Mouse (Mus musculus) limb, embryonic 14.5 days (tissue): ENCODE measurements around the gene Isg20l2. TPM values are rescaled to one million over a fixed set of nuclear protein-coding genes. Genes with fewer than 3 reads are reported as not detected.
"Not testable (repeated sequence)": the region's sequence is repeated elsewhere in the genome, so short reads cannot be mapped to it uniquely, and the experiment has no call there.

ENCODE experiments used
- ATAC-seq: fragments of 200-750 bp; cut with Nextera tagmentation; 2 replicates; pipeline ENCODE4 v1.8.0; 2017; ENCODE audit warnings: low read depth, moderate number of reproducible peaks, moderate TSS enrichment; ENCODE audit not compliant: low FRiP score
- DNase-seq: peaks from one replicate; pipeline ENCODE4 v3.0.0-alpha.2; 2015; ENCODE audit warnings: low spot score
- H3K27ac ChIP-seq: fragments of 300-500 bp; sonication (generic); replicated peaks from 2 replicates; pipeline ENCODE4 v1.5.1; 2014; ENCODE audit warnings: low read depth, mild to moderate bottlenecking, low read length, moderate library complexity, mixed read lengths
- H3K27me3 ChIP-seq: fragments of 300-500 bp; sonication (generic); 2 replicates; pipeline ENCODE4 v1.6.1; 2014; ENCODE audit warnings: low read length, mixed read lengths; ENCODE audit not compliant: control insufficient read depth, insufficient read depth
- H3K36me3 ChIP-seq: fragments of 300-500 bp; sonication (generic); 2 replicates; pipeline ENCODE4 v1.6.1; 2014; ENCODE audit warnings: mild to moderate bottlenecking, low read length, moderate library complexity, mixed read lengths; ENCODE audit not compliant: control insufficient read depth, insufficient read depth
- H3K4me1 ChIP-seq: fragments of 300-500 bp; sonication (generic); 2 replicates; pipeline ENCODE4 v1.6.1; 2014; ENCODE audit warnings: antibody characterized with exemption, low read length, mixed read lengths; ENCODE audit not compliant: control insufficient read depth, insufficient read depth
- H3K4me2 ChIP-seq: fragments of 300-500 bp; sonication (generic); replicated peaks from 2 replicates; pipeline ENCODE4 v1.6.1; 2014; ENCODE audit warnings: low read depth, mild to moderate bottlenecking, low read length, moderate library complexity; ENCODE audit not compliant: severe bottlenecking
- H3K4me3 ChIP-seq: fragments of 300-500 bp; sonication (generic); replicated peaks from 2 replicates; pipeline ENCODE4 v1.5.1; 2014; ENCODE audit warnings: low read length
- H3K9ac ChIP-seq: fragments of 300-500 bp; sonication (generic); 2 replicates; pipeline ENCODE4 v1.6.1; 2014; ENCODE audit warnings: mild to moderate bottlenecking, low read depth, low read length, moderate library complexity; ENCODE audit not compliant: severe bottlenecking
- H3K9me3 ChIP-seq: fragments of 300-500 bp; sonication (generic); 2 replicates; pipeline ENCODE4 v1.6.1; 2016; ENCODE audit warnings: low read length; ENCODE audit not compliant: control insufficient read depth
- POLR2A ChIP-seq: fragments of 200-500 bp; IDR thresholded peaks from 2 replicates; pipeline ENCODE4 v1.8.0; 2012; ENCODE audit warnings: inconsistent platforms, mild to moderate bottlenecking, moderate library complexity, borderline replicate concordance; ENCODE audit not compliant: insufficient read depth, insufficient read length; ENCODE audit errors: extremely low read depth
- WGBS: fragments of 180-500 bp; shearing (Covaris S2); extraction: QIAGEN DNeasy Blood & Tissue Kit; methylation state at CpG from one replicate; pipeline ENCODE4 v1.1.7; 2014; 5-methylcytosine and 5-hydroxymethylcytosine counted together
- polyA plus RNA-seq, 2 experiments: library from polyadenylated mRNA; depleted of rRNA in 1 of 2; stranded (reverse) in 1 of 2; unstranded in 1 of 2; fragments of >200 nt; fragmentation: Nextera tagmentation in 1 of 2; extraction: Ambion mirVana in 1 of 2; gene quantifications; 2 replicates each; pipeline versions ENCODE4 v1.2.1 to v1.2.3; 2012 to 2014

The Isg20l2 gene
- polyA plus RNA-seq, 2 experiments: 26.7 to 39.7 TPM

- ATAC-seq (no peak), DNase-seq (no peak)
- Histone ChIP-seq H3K9ac (0 out of 2 replicates have a peak overlapping the region, but pooled peaks have one; percentile 53), H3K36me3 (peaks cover 3% of the 10 kb centered on the region; the same call in 1 of the 2 replicates), H3K4me2 (peak overlapping the region; percentile 50), H3K9me3 (0 out of 2 replicates have a peak, but pooled peaks cover 3% of the 10 kb centered on the region), H3K4me1 (peaks cover 12% of the 10 kb centered on the region), H3K27ac (no peak overlapping the region), H3K27me3 (no peaks in the 10 kb centered on the region), H3K4me3 (peak overlapping the region; percentile 97)
- TF ChIP-seq POLR2A: no peak
- WGBS: 84% methylated on average over 6 of the region's 6 CpGs
These were observed 43.7 kb upstream of the Isg20l2 start for GRCm38 (mm10) chr3:87886416-87886815.

- H3K4me1 ChIP-seq: peaks cover 12% of the 10 kb centered on the region
- WGBS: 84% methylated on average over 4 of the region's 4 CpGs
- not testable (repeated sequence) for ATAC-seq
These were observed 42.7 kb upstream of the Isg20l2 start for GRCm38 (mm10) chr3:87887400-87887799.

GRCm38 (mm10) chr3:87891481-87891880 lies 38.6 kb upstream of the Isg20l2 start:
- no peaks in the 10 kb centered on the region for H3K27me3 ChIP-seq
- DNase-seq (no peak), ATAC-seq (no peak)
- no peak overlapping the region for H3K27ac ChIP-seq
- no peak overlapping the region for H3K4me3 ChIP-seq
- H3K9me3 ChIP-seq: 0 out of 2 replicates have a peak, but pooled peaks cover 3% of the 10 kb centered on the region
- 73% methylated on average over 3 of the region's 3 CpGs for WGBS
- no peak for TF ChIP-seq POLR2A
- H3K4me1 ChIP-seq: no peaks in the 10 kb centered on the region
- H3K4me2 ChIP-seq: no peak overlapping the region
- no peaks in the 10 kb centered on the region for H3K36me3 ChIP-seq
- H3K9ac ChIP-seq: no peak overlapping the region

More at GRCm38 (mm10) chr3:87887400-87887799, 42.7 kb upstream of the Isg20l2 start:
- H3K36me3 ChIP-seq, H3K9me3 ChIP-seq, H3K4me2 ChIP-seq, H3K9ac ChIP-seq, H3K4me3 ChIP-seq, DNase-seq, H3K27me3 ChIP-seq, H3K27ac ChIP-seq: not testable (repeated sequence)

DNA sequence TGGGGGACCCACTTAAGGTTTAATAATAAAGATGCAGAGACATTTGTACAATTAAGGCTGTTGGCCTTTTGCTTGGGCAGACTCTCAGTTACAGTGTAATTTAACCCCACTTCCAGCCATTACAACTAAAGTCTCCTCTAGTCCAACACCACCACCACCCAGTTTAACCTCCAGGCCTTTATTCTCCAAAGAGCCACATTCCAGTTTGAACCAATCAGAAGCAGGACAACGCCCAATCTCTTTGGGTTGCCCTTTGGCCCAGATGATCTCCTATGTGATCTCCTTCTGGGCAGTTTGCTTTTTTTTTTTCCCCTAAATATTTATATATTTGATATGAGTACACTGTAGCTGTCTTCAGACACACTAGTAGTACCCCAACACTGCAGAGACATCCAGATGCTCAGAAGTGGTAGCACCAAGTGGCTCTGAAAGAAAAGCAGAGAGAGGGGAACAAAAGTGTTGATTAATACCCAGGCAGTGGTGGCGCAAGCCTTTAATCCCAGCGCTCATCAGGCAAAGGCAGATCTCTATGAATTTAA lies 36.7 kb upstream of the Isg20l2 start:
- no peak for DNase-seq
- H3K36me3 ChIP-seq: no peaks in the 10 kb centered on the region
- 75% methylated on average over 3 of the region's 3 CpGs for WGBS

GRCm38 (mm10) chr3:87899266-87899665 lies 30.8 kb upstream of the Isg20l2 start:
- no peak for TF ChIP-seq POLR2A

More for the DNA sequence above, 36.7 kb upstream of the Isg20l2 start:
- Histone ChIP-seq H3K4me2 (no peak overlapping the region), H3K27ac (no peak overlapping the region), H3K27me3 (no peaks in the 10 kb centered on the region), H3K9ac (no peak overlapping the region), H3K4me3 (no peak overlapping the region), H3K9me3 (no peaks in the 10 kb centered on the region), H3K4me1 (no peaks in the 10 kb centered on the region)
- no peak for TF ChIP-seq POLR2A
- ATAC-seq: no peak

More at GRCm38 (mm10) chr3:87899266-87899665, 30.8 kb upstream of the Isg20l2 start:
- 70% methylated on average over 3 of the region's 3 CpGs for WGBS
- no peak overlapping the region for H3K9ac ChIP-seq
- no peak overlapping the region for H3K4me3 ChIP-seq
- no peak overlapping the region for H3K27ac ChIP-seq
- H3K4me1 ChIP-seq: no peaks in the 10 kb centered on the region
- no peak for ATAC-seq
- H3K9me3 ChIP-seq: no peaks in the 10 kb centered on the region
- DNase-seq: no peak
- no peaks in the 10 kb centered on the region for H3K36me3 ChIP-seq
- H3K27me3 ChIP-seq: no peaks in the 10 kb centered on the region
- H3K4me2 ChIP-seq: no peak overlapping the region
